Mouse (Mus musculus) kidney, adult 2 months (tissue): Measurements from ENCODE around the gene Pip5k1b.

Source experiments
- CTCF ChIP-seq: fragments of 200-500 bp; conservative IDR thresholded peaks from 2 replicates; pipeline ENCODE4 v1.5.1; 2011; ENCODE audit warnings: low read depth, mild to moderate bottlenecking, control low read depth, low read length, moderate library complexity, mixed read lengths; ENCODE audit not compliant: insufficient read depth, insufficient read length
- POLR2A ChIP-seq: fragments of 200-500 bp; IDR thresholded peaks from one replicate; pipeline ENCODE4 v1.6.1; 2011; ENCODE audit warnings: low read depth, low read length, control low read depth

- TF ChIP-seq CTCF: no peak
- TF ChIP-seq POLR2A: no peak
Measured at GRCm38 (mm10) chr19:24534733-24535132, 20.9 kb downstream of the Pip5k1b start.
